Mouse (Mus musculus) right cerebral cortex, postnatal 36 days (tissue): ENCODE results near the gene Dvl3.

Experiments
- DNase-seq, 2 experiments: peaks; one replicate each; pipeline ENCODE4 v3.0.0; 2022; ENCODE audit warnings: low spot score in 2 of 2, mixed read lengths in 1 of 2

The Dvl3 gene

DNA sequence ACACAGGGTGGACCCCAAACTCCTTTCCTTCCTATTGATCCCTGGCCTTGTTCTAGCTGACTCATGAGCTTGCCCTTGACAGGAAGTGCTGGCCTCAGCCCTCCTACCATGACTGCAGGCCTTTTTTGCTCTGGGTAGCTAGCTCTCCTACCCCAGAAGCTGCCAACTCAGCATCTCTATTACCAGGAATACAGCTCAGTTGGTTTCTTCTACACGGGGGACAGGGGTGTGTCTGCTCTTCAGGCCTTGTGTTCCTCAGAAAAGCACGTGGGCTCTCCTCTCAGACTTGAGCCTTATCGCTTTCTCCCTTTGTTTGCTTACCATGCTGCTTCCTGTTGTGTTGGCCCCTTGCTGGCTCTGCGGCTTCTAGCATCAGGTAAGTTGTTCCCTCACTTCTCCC, 23.7 kb downstream of the Dvl3 start:
- no peak for DNase-seq

DNA sequence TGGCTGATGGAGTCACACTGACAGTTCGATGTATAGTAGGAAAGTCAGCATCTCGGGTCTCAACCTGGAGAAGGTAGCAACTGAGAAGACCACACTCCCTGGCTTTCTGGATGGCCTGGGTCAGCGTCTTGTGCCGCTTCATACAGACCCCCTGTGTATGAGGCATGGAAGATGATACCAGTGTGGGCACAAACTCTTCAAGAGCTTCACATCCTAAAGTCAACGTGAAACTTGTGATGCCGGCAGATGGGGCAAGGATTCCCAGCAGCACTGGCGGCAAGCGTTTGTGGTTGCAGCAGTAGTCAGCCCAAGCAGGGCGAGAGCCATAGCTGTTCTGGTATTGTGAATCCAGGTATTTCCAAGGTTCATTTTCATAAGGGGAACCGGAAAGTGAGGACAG, 28.9 kb downstream of the Dvl3 start:
- no peak for DNase-seq

DNA sequence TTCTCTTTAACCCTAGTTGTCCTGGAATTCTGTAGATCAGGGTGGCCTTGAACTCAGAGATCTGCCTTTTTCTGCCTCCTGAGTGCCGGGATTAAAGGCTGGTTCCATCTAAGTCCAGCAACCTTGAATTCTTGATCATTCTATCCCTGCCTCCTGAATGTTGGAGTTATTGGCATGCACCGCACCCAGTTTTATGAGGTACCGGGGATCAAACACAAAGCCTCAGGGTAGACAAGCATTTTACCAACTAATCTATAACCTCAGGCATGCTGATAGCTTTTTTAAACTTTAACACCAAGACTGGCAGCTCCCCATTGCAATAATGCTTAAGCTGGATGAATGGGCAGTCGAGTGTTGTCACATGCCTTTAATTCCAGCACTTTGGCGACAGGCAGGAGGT, 30.6 kb downstream of the Dvl3 start:
- no peak for DNase-seq

DNA sequence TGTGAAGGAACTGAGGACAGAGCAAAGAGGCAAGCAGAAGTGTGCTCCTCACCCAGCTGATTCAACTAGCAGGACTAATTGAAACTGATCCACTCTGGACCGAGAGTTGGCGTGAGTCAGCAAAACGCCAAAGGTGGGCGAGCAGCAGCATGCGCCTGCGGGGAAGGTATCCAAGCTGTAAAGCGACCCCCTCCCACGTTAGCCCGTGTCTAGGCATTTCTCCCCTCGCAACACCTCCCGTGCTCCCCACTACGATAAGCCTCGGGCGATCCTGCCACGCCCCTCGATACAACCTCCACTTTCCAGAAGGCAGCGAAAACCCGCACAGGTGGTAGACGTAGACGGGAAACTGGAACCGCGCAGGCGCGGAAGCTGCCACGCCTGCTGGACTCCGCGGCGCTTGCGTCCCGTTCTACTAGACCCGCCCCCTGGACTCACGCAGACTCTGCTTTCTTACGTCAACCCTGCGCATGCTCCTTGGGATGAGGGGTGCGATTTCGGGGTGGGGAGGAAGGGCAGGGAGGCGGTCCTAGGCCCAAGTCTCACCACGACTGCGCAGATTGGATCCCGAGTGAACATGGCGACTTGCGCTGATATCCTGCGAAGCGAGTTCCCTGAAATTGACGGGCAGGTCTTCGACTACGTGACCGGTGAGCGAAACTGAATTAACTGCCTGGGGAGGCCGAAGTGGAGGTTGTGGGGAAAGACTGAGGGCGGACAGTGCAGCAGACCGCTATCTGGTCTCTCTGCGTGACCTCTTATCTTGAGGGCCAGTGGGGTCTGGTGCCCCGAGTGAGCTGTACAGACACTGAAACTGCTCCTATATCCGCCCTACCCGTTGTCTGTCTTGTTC, 31.5 kb downstream of the Dvl3 start, which contains the start of gene Abcf3:
Gene Abcf3 (plus strand): TSS at position 482 of the 853 bp plus-strand sequence.
- DNase-seq: peak; percentile 97 to 98

DNA sequence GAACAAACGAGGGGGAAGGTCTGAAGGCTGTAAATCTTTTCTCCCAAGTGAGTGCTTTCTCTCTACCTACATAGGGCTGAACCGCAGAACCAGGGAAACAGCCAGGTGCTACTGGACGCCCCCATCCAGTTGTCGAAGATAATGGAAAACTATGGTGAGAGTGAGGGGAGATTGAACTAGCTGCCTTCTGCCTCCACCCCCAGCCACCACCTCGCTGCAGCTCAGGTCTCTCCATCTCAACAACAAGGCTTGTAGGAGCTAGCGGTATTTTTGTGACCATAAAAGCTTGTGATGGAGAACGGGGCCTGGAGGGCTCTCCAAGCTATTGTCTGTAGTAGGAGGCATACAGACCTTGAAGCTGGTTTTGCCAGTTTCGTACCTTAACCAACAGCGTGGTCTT, 32.4 kb downstream of the Dvl3 start:
- no peak for DNase-seq

DNA sequence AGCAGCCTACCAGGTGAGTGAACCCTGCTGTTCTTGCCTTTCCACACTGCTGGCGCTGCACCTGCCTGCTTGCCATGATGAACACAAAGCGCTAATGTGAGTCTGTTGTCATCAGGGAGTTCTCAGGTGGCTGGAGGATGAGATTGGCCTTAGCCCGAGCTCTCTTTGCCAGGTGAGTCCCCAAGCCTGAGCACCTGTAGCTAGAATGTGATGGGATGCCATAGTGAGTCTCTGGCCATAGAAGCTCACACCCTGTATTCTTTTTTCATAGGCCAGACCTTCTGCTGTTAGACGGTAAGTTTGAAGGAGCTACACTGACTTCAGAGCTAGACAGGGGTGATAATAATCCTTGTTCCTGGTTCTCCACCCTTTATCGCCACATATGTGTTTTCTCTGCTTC, 34.9 kb downstream of the Dvl3 start:
- no peak for DNase-seq

DNA sequence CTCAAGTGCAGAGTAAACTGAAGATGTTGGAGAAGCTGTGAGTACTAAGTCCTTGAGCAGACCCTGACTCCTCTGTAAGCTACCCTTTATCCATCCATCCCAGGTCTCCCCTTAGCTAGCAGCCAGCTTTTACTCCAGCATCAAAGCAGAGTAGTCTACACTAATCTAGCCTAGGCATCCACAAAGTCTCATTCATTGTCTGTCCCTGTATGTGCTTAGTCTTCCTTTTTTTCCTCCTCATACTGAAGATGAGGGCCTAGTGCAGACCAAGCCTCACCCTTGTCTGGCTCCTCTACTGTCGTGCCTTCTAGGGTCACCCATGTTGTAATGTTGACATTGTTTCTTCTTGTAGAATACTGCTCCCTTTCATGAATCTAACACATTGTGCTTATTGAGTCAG, 35.8 kb downstream of the Dvl3 start:
- DNase-seq: no peak

DNA sequence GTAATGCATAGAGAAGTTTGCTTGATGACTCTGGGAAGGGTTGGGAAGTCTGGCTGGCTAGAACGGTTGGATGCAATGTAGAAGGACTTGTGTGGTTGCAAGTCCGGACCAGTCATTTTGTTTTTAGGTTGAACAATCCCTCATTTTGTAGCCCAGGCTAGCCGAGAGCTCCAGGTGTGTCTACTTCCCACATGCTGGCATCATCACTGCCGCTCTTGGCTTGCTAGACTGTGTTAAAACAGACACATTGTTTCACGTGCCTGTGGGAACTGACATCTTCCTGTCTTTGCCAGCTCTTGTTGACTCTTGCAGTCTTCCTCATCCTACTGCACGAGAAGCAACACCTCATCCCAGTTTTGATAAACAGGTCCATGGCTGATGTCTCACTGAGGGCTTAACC, 38.2 kb downstream of the Dvl3 start:
- no peak for DNase-seq

DNA sequence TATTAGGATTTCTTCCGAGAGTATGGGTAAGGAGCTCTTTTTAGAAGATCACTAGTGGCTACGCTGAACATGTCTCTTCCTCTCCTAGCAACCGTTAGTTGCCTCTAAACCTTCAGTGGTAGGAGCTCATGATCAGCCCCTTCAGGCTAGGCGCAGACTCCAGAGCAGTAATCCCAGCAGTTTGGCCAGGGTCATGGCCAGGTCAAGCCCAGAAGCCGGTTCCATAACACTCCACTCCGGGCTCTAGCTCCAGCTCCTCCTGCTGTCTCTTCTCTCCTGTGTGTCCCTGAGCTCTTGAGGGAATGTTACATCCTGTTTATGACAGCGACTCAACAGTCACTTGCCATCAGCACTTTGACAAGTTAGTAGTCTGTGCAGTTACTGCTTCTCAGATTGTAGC, 40.6 kb downstream of the Dvl3 start:
- DNase-seq: no peak

DNA sequence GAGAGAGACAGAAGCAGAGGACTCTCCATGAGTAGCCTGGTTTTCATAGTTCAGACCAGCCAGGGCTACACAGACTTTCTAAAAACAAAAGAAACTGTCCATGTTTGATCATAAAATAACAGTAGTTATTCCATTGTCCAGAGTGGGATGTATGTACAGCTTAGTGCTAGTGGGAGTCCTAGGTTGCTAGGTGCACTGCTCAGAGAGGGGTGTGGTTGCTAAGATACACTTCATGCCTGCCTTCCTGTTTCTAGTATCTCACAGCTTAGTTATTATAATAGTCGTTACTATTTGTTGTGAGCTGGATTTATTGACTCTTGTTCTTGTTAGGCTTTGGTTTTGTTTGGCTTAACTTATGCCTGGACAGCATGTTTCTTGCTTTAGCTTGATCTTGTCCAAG, 48.3 kb downstream of the Dvl3 start:
- no peak for DNase-seq
